Mouse (Mus musculus) CH12F3 (cell line): ENCODE data around the gene Arid3a.
"Not testable (repeated sequence)": the region's sequence is repeated elsewhere in the genome, so short reads cannot be mapped to it uniquely, and the experiment has no call there.

Source experiments
- in situ Hi-C: fragments of 300-500 bp; cut with MboI; formaldehyde crosslinking; loops from 2 replicates; pipeline ENCODE4 v1.14.3; 2020; ENCODE audit warnings: low sequenced_read_pairs

Gene Arid3a

DNA sequence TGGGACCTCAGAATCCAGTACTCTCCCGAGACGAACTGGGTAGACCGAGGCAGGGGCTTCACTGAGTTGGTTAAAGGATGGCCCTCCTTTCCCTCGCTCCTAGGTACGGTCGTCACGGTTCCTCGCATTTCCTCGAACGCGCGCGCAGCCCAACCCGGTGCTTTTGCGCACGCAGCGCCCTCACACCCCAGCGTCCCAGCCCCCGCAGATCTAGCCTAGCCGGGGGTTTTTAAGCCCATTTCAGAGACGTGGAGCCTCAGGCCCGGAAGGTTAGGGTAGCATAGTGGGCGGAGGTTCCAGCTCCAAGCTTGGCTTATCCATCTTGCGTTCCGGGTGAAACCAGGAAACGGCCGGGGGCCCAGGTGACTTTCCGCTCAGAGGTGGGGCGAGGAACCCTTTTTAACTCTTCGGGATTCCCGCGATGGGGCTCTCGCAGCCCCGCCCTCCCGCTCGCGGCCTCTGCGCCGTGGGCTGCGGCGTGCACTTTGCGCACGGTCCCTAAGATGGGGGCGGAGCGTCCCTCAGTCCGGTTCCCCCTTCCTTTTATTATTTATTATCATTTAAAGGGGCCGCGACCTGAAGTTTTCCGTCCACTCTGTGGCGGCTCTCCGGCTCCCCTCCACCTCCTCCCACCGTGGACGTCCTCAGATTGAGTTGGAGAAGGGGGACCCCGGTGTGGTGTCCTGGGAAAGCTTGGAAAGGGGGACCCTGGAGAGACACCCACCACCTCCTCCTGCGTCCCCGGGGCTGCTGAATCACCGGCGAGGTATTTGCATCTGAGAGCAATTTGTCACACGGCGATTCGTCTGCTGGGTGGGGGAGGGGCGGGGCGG, at the start of gene Arid3a:
Gene Arid3a (plus strand): TSS at position 553 of the 833 bp plus-strand sequence.
- in situ Hi-C loops = no loop called here

DNA sequence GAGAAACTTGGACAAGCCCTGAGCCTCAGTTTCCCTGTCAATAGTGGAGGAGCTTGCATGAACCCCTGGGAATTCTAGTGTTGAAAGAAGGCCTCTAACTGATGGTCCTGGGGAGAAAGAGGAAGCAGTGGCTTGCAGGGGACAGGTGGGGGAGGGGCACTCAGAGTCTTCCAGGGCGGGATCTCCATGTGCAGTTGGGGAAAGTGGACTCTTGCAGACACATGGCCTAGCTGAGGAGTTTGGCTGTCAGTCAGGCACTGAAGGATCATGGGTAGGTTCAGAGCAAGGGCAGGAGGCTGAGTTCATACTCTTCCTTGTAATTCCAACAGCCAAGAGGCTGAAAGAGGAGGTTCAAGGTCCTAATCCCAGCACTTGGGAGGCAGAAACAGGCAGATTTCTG, 49.7 kb upstream of the Arid3a start:
- in situ Hi-C loops = no loop called here

DNA sequence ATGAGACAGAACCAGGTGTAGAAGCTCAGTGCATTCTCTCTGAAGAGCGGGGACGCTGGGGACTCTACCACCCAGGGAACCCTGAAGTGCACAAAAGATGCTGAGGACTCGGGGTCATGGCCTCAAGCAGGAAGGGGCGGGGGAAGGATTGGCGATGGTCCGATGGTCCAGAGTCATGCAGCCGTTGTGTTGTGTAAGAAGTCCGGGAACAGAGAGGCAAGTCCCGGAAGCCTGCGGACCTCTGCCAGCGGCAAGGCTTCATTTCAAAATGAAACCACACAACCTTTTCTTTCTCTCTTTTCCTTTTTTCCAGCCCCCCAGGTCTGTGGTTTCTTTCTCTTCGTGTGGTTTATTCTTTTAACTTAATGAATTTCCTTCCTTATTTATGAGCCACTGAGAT, 49.1 kb upstream of the Arid3a start:
- in situ Hi-C loops = no loop called here

DNA sequence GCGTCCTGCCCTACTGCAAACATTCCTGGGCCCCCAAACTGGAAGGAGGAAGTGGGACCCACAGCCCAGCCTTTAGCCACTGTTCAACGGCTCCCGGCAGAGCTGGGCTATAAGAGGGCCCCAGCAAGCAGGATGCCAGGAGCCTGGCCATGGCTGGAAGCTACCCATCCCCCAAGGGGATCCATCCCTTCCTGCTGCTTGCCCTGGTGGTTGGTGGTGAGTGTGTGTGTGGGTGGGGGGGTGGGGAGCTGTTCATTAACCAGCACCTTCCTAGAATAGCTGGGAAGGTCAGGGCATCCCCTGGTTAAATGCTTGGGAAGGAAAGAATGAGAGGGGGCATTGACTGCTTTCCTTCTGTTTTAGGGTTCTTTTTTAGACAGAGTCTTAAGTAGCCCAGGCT, 47.3 kb upstream of the Arid3a start:
- in situ Hi-C loops = no loop called here

DNA sequence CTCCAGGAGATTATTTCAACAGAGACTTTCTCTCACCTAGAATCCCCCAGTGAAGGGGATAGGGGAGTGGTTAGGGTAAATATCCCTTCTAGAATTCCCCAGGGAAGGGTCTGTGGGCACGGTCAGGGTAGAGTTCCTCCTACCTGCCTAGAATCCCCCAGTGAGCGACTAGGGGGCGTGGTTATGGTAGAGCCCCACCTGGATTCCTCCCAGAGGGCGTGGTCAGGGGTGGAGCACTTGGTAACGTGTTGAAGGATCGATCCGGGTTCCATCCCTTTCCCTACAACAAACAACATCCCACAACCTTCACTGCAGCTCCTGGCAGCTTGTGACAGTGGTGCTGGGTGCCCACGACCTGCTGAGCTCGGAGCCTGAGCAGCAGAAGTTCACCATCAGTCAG, 46.1 kb upstream of the Arid3a start:
- in situ Hi-C loops = no loop called here

DNA sequence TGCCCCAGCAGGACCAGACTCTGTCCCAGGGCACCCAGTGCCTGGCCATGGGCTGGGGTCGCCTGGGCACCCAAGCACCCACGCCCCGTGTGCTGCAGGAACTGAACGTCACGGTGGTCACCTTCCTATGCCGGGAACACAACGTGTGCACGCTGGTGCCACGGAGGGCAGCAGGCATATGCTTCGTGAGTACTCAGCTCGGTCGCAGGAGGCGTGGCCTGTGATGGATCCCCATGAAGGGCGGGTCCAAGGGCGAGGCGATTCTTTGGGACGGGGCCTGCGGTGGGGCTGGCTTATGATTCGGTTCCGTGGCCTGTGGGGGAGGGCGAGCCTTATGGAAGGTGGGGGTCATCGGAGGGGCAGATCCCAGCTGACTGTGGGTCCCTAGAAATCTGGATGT, 44.9 kb upstream of the Arid3a start:
- in situ Hi-C loops = no loop called here

DNA sequence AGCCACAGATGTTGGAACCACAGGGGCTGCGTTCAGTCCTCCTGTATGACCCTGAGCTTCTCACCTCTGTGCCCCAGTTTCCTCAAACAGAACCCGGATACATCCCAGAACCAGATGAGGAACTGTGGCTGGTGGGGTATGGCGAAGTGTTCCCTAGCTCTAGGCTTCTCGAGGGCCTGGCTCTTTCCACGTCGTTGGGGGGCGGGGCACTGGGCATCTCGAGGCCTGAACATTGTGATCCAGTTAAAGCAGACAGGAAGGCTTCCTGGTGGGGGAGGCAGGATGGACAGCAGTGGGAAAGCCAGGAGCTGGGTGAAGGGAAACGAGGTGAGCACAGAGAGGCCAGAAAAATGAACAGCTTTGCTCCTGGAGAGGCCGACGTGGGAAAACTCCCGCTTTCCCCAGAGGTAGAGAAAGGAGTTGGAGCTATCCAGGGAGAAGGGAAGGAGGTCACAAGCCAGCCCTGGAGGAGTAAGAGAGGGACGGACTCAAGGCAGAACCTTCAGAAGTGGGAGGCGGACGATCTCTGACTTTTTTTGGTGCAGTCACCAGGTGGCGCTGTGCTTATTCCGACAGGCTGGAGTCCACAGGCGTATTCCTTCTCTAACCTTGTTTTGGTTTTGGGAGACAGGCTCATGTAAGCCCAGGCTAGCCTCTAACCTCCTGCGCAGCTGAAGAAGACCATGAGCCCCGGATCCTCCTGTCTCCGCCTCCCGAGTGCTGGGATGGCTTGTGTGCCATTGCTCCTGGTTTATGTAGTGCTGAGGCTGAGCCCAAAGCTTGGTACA, 43.4 kb upstream of the Arid3a start:
- in situ Hi-C loops = no loop called here

DNA sequence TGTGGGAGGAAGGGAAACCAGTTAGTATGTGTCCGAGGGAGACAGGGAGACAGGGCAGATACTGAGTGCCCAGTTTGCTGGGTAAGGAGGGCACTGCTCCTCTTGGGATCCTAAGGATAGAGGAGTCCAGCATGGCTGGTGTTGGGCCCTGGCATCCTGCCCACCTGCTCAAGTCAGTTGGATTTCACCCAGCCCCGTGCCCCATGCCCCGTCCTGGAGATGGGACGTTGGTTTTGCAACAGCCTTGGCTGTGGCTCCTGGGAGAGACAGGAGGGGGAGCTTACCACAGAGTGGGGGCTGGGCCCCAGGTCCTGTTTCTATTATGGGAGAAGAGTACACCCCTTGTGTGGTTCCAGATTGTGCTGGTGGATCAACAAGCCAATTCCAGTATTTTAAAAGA, 42.4 kb upstream of the Arid3a start:
- in situ Hi-C loops = no loop called here

DNA sequence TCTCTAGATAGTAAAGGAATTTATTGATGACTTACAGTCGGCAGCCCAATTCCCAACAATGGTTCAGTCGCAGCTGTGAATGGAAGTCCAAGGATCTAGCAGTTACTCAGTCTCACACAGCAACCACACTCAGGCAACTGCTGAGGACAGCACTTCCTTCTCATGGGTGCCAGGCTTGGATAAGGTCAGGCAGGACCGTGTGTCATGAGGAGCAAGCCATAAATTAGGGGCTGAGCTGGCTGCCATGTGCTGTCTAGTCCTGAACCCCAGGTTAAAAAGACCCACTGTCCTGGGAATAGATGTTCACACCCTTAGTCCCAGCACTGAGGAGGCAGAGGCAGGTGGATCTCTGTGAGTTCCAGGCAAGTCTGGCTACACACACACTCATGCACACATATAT, 41.9 kb upstream of the Arid3a start:
- in situ Hi-C loops = not testable (repeated sequence)

DNA sequence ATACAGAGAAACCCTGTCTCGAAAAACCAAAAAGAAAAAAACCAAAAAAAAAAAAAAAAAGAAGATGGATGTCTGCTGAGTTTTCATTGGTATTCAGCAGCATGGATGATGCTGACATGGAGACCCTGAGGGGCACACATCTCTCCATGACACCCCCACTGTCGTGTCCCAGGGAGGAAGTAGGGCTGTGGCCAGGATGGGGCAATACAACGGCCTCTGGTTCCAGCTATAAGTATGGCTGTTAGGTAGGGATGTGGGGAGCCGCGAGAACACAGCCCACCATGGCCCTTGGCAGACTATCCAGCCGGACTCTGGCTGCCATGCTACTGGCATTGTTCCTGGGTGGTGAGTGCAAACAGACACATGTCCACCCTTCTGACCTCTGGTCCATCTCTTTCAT, 40.8 kb upstream of the Arid3a start, which contains the start of gene Elane:
Gene Elane (plus strand): TSS at position 194 of the 400 bp plus-strand sequence.
- in situ Hi-C loops = no loop called here

DNA sequence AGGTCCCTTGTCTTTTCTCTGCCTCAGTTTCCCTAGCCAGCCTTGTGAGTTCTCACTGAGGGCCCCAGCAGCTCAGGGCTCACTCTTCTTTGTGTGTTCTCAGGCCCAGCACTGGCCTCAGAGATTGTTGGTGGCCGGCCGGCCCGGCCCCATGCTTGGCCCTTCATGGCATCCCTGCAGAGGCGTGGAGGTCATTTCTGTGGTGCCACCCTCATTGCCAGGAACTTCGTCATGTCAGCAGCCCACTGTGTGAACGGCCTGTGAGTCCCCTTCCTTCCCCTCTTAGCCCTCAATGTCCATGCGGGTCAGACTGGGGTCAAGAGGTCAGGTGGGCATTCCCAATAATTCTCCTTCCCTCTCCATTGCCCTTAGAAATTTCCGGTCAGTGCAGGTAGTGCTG, 40.2 kb upstream of the Arid3a start:
- in situ Hi-C loops = no loop called here

DNA sequence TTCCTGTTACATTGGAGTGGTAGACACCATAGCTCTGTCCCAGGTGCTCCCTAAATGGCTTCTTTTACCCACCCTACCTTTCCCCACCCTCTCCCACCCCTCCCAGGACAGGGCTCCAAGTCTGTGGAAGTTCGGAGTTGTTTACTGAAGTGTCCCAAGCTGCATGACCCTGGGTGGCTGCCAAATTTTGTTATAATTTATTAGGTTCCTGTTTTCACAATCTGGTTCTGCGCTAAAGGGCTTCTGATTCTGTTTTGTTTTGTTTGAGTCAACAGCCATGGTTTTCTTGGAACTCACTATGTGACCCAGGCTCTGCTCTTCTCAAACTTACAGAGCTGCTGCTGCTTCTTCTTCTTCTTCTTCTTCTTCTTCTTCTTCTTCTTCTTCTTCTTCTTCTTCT, 37.5 kb upstream of the Arid3a start:
- in situ Hi-C loops = no loop called here

DNA sequence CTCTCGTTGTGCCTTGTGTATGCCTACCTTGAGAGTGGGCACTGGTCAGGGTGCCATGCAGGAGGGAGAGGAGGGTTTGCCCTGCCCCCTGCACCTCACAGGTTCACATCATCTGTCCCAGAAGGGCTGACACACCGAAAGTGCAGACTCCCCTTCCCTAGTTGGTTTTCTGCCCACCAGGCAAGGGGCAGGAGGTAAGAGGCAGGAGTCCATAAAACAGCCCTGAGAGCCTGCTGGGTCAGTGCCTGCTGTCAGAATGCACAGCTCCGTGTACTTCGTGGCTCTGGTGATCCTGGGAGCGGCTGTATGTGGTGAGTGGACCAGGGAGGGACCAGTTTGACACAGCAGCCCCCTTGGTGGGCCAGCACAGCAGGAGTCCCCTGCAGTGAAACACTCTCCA, 36.2 kb upstream of the Arid3a start, which contains the start of gene Cfd:
Gene Cfd (plus strand): TSS at position 184 of the 400 bp plus-strand sequence.
- in situ Hi-C loops = no loop called here

DNA sequence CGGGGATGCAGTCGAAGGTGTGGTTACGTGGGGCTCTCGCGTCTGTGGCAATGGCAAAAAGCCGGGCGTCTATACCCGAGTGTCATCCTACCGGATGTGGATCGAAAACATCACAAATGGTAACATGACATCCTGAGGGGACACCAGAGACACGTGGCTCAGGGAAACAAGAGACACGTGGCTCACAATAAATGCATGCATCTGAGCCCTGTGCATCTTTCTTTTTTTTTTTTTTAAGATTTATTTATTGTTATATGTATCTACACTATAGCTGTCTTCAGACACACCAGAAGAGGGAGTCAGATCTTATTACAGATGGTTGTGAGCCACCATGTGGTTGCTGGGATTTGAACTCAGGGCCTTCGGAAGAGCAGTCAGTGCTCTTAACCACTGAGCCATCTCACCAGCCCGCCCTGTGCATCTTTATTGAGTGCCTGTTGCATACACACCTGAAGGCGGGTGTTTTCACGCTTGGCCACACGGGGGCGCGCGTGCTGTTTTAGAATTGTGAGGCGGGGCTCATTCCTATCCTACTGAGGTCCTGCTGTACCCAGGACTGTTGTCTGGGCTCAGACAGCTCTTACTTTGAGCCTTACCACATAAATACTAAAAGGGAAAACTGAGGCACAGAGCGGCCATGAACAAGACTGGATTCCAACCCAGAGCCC, 34.3 kb upstream of the Arid3a start:
- in situ Hi-C loops = not testable (repeated sequence)

DNA sequence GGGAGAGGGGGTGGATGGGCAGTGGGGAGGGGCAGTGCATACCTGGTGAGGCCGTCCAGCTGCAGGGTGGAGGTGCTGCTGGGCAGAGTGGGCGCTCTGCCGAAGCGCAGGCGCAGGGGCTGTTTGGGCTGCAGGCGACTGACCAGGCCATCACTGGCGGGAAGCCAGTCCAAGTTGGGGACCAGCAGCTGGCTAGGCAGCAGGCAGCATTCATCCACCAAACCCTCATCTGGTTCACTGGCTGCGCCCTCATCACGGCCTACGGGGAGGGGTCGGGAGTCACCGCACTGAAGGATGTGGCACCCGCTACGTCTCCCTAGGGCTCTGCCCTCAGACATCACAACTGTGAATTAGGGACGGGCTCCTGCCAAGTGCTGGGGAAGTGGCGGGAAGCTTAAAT, 30.5 kb upstream of the Arid3a start:
- in situ Hi-C loops = no loop called here

DNA sequence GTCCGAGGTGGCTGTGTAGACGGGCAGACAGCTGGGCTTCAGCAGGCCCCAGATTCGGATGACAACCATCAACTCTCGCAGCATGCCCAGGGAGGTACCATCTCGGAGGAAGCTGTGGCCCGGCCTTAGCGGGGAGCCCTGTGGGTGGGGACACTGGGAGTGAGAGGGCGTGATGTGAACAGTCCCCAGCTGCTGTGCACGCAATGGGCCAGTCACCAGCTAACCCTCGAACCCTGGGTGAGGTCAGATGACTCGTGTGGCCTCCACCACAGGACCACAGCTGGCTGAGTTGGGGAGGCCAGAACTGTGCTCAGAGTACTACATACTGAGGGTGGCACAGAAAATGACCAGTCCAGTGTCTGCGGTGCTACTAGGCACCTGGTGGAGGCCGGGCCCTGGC, 30.0 kb upstream of the Arid3a start:
- in situ Hi-C loops = no loop called here

DNA sequence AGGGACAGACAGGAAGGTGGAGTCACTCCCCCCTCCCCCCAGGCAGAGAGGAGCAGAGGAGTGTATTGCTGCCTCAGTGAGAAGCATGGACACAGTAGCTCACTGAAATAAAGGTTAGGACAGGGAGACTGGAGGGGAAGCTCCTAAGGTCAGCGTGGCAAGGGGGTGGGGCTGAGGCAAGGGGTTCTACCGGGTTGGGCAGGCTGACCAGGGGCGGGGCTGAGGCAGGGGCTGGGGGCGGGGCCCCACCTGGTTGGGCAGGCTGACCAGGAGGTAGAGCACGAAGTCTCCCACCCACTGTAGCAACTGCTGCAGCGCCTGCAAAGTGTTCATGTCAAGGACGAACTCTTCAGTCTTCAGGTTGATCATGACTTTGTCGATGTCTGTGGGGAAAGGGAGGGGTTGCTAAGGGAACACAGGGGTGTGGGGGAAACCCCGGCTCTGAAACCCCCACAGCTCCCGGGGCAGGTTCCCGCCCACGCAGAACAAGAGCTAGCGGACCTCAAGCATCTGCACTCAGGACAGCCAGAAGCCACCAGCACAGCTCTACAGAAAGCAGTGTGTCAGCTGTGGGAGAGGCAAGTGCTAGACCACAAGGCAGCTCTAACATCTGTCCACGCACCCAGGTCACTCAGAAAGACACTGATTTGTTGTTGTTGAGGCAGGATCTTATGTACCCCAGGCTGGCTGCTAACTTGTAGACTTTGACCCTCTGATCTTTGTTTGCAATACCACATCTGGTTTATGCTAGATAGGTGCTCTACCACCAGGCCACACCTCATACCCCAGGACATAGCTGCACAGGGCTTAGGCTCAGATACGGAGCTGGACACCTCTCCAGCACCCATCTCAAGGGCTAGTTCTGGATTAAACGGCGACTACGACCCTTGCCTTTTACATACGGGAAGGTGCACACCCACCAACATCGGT, 29.3 kb upstream of the Arid3a start:
- in situ Hi-C loops = no loop called here

DNA sequence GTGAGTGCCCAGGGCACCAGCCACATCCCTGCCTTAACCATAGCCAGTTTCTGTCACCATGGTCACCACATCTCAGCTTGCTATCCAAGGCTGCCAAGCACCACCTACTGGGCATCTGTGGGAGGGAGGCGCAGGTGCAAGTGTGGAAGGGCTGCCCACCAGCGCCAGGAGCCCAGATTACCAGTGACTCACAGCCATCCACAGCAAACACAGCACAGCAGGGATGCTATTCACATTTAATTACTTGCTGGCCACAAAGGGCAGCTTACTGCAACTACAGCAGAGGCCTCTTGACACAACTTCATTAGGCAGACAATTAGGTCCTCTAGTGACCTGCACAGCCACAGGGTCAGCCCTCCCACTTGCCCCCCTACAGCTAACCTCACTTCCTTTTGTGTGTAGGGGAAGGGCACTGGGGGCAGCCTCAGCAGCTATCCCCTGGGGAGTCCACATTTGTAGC, 25.9 kb upstream of the Arid3a start:
- in situ Hi-C loops = no loop called here

DNA sequence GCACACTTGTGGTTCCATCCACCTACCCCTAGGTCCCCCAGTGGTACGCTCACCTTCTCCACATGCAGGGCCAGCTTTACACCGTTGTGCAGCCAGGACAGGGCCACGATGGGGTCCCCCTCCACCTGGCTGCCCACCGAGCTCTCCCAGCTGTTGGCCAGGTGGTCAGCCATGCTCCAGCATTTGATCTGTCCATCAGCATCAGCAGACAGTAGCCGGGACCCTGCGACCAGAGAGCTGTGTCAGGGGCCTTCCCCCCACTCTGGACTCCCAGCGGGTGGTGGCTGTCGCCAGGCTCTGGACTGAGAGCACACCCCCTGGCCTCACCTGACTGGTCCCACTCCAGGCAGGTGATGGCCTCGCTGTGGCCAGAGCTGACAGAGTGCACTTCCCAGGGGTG, 20.1 kb upstream of the Arid3a start:
- in situ Hi-C loops = no loop called here

DNA sequence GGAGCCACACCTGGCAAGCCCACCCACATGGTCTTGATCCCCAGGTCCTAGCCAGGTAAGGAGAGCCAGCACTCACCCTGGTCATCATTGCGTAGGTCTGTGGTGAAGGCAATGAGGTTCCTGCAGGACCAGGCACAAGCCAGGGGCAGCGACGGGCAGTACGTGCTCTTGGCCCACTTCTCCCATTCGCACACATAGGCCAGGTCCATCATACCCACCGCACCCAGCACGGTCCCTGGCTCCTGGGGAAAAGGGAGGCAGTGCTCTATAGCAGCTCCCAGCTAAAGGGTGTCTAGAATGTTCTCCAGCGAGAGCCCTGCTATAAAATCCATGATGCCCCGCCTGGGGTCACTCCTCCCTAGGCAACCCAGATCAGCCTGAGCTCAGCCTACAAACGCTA, 19.4 kb upstream of the Arid3a start:
- in situ Hi-C loops = no loop called here
